Mouse (Mus musculus) cerebellum, adult 2 months (tissue): ENCODE results near the gene Dzank1.

Source experiments
- CTCF ChIP-seq: fragments of 200-500 bp; IDR thresholded peaks from 2 replicates; pipeline ENCODE4 v1.5.1; 2011; ENCODE audit warnings: low read depth, mild to moderate bottlenecking, control low read depth, low read length, moderate library complexity, borderline replicate concordance; ENCODE audit not compliant: insufficient read depth
- POLR2A ChIP-seq: fragments of 200-500 bp; IDR thresholded peaks from 2 replicates; pipeline ENCODE4 v1.6.1; 2011; ENCODE audit warnings: low read length, control low read depth, borderline replicate concordance; ENCODE audit not compliant: insufficient read depth

- no peak for TF ChIP-seq POLR2A
- no peak for TF ChIP-seq CTCF
Observed at GRCm38 (mm10) chr2:144487476-144487875, 39.7 kb downstream of the Dzank1 start.
